Mouse (Mus musculus) thymus, postnatal 25 days (tissue): ENCODE measurements at regions not wholly inside any gene's neighbourhood (a gene's known extent, or its start where the extent isn't known, plus 50 kb on each side); places are given as distances from the start of the nearest gene placed in this dataset.
"Not testable (repeated sequence)": the region's sequence is repeated elsewhere in the genome, so short reads cannot be mapped to it uniquely, and the experiment has no call there.

Source experiments
- DNase-seq: peaks from one replicate; pipeline ENCODE4 v3.0.0; 2022

- DNase-seq, result no peak
Measured at GRCm38 (mm10) chr3:22285904-22286303, 209.5 kb downstream of the Tbl1xr1 start.

DNA sequence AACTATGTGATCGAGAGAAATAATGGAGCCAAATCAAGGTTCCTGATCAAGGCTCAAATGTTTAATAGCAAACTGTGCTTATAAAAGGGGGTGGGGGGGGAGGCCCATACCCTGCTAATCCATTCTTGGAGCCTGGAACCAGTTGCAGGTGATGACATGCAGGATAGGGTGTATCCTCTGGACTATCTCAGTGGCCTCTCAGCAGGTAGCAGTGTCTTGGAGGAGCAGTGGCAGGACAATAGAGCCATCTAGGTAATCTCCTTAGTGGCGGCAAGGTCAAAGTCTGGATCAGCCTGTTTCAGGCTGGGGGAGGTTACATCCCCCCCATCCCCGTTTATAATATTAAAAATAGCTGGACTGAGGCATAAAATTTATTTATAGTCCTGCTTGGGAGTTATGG lies 217.0 kb downstream of the Tbl1xr1 start:
- DNase-seq, result no peak

DNA sequence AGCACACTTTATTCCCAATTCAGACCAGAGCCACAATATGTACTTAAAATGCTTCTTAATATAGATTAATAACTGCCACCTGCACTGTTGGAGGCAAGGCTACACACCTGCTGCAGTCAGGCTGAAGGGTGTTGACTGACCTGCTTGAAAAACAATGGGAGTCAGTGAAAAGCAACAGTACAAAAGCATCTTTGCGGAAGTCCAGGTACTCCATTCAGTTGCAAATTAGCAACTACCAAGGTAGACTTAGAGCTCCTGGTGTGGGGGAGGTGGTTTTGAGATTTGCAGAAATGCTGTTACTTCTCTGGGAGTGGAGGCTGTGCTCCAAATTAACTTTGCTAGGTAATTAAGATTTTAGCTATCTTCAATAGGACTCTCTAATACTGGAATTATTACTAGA lies 217.6 kb downstream of the Tbl1xr1 start:
- DNase-seq, result not testable (repeated sequence)

DNA sequence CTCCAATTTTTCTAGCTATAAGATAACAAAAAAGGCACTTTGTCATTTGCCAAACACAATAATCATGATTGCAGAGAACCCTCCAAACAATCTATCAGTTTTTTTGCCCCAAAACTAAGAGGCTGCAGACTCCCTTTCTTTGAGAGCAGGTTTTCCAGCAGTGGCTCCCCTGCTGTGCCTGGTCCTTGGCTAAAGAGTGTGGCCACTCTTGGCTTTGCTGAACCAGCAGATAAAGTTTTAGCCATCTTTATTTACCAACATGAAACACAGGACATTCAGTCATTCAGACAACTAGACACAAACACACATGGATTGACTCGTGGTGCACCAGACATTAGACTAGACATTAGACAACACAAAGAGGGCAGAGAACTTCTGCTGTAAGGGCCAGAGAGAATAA lies 220.5 kb downstream of the Tbl1xr1 start:
- DNase-seq, result not testable (repeated sequence)

GRCm38 (mm10) chr3:22297831-22298230 lies 221.4 kb downstream of the Tbl1xr1 start:
- DNase-seq, result not testable (repeated sequence)

- DNase-seq, result no peak
Measured at GRCm38 (mm10) chr3:22300553-22300952, 224.1 kb downstream of the Tbl1xr1 start.

- DNase-seq, result no peak
Measured at GRCm38 (mm10) chr3:22301991-22302517, 225.6 kb downstream of the Tbl1xr1 start.

- no peak for DNase-seq
Measured at GRCm38 (mm10) chr3:22304145-22304544, 227.7 kb downstream of the Tbl1xr1 start.

DNA sequence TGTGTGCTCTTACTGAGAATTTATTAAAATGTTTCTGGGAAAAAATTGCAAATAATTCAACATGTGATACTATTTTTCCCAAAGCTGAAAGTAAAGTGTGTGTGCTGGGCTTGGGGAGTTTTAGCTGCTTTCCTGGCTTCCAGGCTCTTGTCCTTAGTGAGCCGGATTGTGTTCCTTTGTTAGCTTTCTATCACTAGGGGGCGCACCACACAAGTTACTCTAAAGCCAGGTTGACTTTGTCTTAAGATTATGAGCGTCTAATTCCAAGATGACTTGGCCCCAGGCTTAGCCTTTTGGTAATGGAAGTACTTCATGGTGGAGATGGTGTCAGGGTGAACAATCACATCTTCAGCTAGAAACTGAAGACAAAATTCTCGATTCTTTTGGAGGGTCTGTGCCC lies 230.2 kb downstream of the Tbl1xr1 start:
- peak; percentile 17 for DNase-seq

DNA sequence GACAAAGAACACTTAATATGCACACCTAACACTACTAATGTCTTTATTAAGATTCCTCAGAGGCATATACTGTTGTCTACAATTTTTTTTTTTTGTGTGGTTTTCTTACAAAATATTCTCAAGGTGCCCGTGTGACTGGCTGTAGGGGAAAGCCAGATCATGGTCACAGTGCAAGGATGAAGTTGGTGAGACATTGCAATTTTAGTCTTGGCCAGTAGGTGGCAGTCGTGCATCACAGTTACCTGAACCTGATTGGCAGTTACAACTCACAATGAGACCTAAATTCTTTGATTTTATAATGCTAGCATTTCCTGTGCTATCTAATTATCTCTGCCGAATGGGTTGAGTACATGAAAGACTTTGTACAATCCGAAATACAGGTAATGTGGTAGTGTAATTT lies 232.5 kb downstream of the Tbl1xr1 start:
- DNase-seq, result peak; percentile 67

- no peak for DNase-seq
Measured at GRCm38 (mm10) chr3:22316466-22317185, 240.2 kb downstream of the Tbl1xr1 start.

DNA sequence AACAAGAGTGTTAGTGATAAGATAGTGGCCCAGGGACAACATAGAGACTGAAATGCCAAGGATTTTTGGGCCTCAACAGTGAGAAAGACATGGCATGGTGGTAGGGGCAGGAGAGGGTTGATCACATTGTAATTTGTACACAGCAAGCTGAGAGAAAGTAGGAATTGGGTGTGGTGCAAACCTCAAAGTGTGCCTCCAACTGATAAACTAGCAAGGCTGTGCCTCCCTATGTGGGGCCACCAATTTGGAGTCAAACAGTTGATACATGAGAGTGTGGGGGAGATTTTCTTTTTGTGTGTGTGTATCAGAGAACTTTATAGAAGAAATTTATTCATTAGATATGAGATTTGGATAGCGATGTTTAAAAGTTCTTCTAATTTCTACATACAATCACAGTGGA lies 244.0 kb downstream of the Tbl1xr1 start:
- DNase-seq, result not testable (repeated sequence)

GRCm38 (mm10) chr3:22331240-22331639 lies 254.8 kb downstream of the Tbl1xr1 start:
- no peak for DNase-seq
